Mouse (Mus musculus) common myeloid progenitor, adult 5-6 weeks (primary cell): ENCODE results near the gene Olfr1148. TPM values are rescaled to one million over a fixed set of nuclear protein-coding genes. Genes with fewer than 3 reads are reported as not detected.

Experiments used
- ATAC-seq: replicated peaks from 2 replicates; pipeline ENCODE4 v1.8.0; 2016; ENCODE audit warnings: low read depth, mild to moderate bottlenecking, moderate TSS enrichment, inconsistent platforms; ENCODE audit not compliant: poor library complexity, severe bottlenecking
- total RNA-seq: library from RNA; stranded (forward); fragments of 200-1000, 187-1606 nt; gene quantifications from 2 replicates; pipeline ENCODE4 v1.2.3, GENCODE M21; 2017

Gene Olfr1148
- not detected in 2 replicates for total RNA-seq

DNA sequence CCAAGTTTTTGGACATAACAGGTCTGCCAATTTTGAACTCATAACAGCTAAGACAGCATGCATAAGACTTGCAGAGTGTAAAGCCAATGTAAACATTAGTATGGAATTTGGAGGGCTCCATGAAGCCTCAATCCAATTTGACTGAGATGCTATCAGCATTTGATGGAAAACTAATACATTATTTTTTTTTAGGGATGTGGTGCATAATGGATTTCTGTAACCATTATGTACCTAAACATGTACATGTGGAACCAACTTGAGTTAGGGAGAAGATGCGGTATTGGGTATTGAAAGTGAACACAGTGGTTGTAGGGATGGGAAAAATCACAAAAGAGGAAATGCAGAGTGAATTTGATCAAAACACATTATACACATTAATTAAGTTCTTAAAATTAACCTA, at the start of gene Olfr1148:
Gene Olfr1148 (plus strand): TSS at position 301 of the 400 bp plus-strand sequence.
- no peak for ATAC-seq

DNA sequence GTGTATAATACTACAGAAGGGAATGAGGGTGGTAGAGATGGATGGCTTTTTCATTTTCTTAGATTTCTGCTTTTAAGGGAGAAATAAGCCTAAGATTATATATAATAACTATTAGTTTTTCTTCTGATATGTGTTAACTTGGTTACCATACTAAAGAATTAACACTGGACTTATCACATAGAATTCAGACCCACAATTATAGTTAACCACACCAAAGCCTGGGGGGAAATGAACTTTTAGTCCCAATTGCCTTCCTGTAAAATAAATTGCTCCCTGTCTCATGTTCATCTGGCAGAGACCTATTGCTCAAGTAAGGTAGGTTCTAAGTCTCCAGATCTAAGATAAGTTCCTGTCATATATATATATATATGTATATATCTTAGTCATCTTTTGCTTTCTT, 30.0 kb upstream of the Olfr1148 start, which contains the start of gene Olfr1143:
Gene Olfr1143 (plus strand): TSS at position 301 of the 400 bp plus-strand sequence.
- ATAC-seq = no peak

DNA sequence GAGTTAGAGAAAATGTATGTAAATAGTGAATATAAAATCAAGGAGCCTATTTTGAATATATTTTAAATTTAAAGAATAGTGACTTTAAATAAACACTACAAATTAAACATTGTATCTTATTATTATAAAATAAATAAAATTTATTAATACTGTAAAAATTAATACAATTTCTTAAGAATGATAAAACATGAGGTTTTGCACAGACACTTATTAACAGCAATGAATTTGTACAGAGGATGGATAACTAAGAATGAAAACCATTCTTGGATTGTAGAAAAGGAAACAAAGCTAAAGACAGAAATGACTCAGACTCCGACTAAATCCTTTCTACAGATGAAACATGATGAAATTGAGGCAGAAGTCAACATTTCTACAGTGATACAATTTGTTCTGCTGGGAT, 20.8 kb upstream of the Olfr1148 start, which contains the start of gene Olfr1145:
Gene Olfr1145 (plus strand): TSS at position 301 of the 400 bp plus-strand sequence.
- no peak for ATAC-seq

DNA sequence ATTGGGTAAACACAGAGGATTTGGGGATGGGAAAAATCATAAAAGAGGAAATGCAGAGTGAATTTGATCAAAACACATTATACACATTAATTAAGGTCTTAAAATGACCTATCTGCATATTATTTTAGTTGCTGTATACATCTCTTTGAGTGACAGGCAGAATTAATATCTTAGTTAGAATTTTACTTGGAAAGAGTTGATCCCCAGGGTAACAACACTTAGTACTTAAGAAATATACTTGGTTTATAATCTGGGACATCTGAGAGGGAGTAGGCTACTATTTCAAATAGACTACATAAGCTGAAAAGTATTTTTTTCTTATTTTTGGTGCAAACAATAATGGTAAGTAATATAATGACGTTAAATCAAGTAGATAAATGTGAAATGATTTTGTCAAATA, 13.4 kb downstream of the Olfr1148 start, which contains the start of gene Olfr1150-ps1:
Gene Olfr1150-ps1 (plus strand): TSS at position 301 of the 400 bp plus-strand sequence.
- no peak for ATAC-seq

DNA sequence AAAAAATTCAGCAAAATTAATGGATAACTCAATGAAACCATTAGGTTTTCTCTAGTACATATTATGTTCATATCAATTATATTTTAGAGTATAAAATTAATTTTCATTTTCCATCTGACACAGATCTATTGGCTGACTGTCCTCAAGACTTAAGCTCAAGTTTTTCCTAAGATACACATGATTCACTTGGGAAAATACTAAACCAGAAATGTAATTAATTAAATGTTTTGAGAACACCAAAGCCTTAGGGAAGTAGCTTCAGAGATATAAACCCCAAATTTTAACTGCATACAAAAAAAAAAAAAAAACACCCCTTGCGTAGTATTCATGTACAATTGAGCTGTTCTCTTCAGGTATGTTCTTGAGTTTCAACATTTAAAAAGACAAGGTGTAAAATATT, 25.2 kb downstream of the Olfr1148 start, which contains the start of gene Olfr1151:
Gene Olfr1151 (plus strand): TSS at position 301 of the 400 bp plus-strand sequence.
- no peak for ATAC-seq

DNA sequence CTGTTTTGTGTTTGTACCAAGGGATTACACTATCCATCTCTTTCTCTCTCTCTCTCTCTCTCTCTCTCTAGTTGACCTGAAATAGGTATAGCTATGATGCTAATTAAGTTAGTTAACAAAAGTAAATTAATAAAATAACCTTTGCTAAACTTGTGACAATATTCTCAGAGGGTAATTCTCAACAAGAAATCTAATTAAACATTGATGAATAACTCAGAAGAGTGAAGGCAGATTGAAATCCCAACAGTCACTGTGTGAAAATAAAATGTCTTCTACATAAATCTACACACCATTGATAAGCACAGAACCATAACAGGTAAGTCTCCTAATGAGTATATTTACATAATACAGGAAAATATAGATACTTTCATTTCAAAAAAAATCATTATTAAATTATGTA, 35.9 kb downstream of the Olfr1148 start, which contains the start of gene Olfr1152:
Gene Olfr1152 (plus strand): TSS at position 301 of the 400 bp plus-strand sequence.
- ATAC-seq = no peak

Other genes with a start within 250 kb of the Olfr1148 start
- gene Olfr1130, start 224.3 kb upstream of the Olfr1148 start, total RNA-seq = not detected in 2 replicates
- gene Olfr1131, start 203.4 kb upstream of the Olfr1148 start, total RNA-seq = not detected in 2 replicates
- gene Olfr1132, start 193.0 kb upstream of the Olfr1148 start, total RNA-seq = not detected in 2 replicates
- gene Olfr1133, start 183.2 kb upstream of the Olfr1148 start, total RNA-seq = not detected in 2 replicates
- not detected in 2 replicates for gene Olfr1134, start 172.1 kb upstream of the Olfr1148 start, total RNA-seq
- not detected in 2 replicates for gene Olfr1135, start 156.9 kb upstream of the Olfr1148 start, total RNA-seq
- not detected in 2 replicates for gene Olfr1136, start 136.6 kb upstream of the Olfr1148 start, total RNA-seq
- not detected in 2 replicates for gene Olfr1137, start 117.4 kb upstream of the Olfr1148 start, total RNA-seq
- not detected in 2 replicates for gene Olfr1138, start 90.6 kb upstream of the Olfr1148 start, total RNA-seq
- not detected in 2 replicates for gene Olfr1140, start 86.8 kb upstream of the Olfr1148 start, total RNA-seq
- not detected in 2 replicates for gene Olfr1141, start 76.5 kb upstream of the Olfr1148 start, total RNA-seq
- gene Olfr152, start 51.0 kb upstream of the Olfr1148 start, total RNA-seq = not detected in 2 replicates
- not detected in 2 replicates for gene Olfr1143, start 29.9 kb upstream of the Olfr1148 start, total RNA-seq
- not detected in 2 replicates for gene Olfr1145, start 20.7 kb upstream of the Olfr1148 start, total RNA-seq
- not detected in 2 replicates for gene Olfr1150-ps1, start 13.5 kb downstream of the Olfr1148 start, total RNA-seq
- not detected in 2 replicates for gene Olfr1151, start 25.3 kb downstream of the Olfr1148 start, total RNA-seq
- not detected in 2 replicates for gene Olfr1152, start 36.0 kb downstream of the Olfr1148 start, total RNA-seq
- gene Olfr1153, start 64.4 kb downstream of the Olfr1148 start, total RNA-seq = not detected in 2 replicates
- not detected in 2 replicates for gene Olfr1154, start 74.6 kb downstream of the Olfr1148 start, total RNA-seq
- not detected in 2 replicates for gene Olfr1155, start 114.6 kb downstream of the Olfr1148 start, total RNA-seq
- not detected in 2 replicates for gene Olfr1156, start 122.6 kb downstream of the Olfr1148 start, total RNA-seq
- not detected in 2 replicates for gene Olfr1157, start 137.8 kb downstream of the Olfr1148 start, total RNA-seq
- not detected in 2 replicates for gene Olfr74, start 144.1 kb downstream of the Olfr1148 start, total RNA-seq
- gene Olfr1158, start 159.6 kb downstream of the Olfr1148 start, total RNA-seq = not detected in 2 replicates
- not detected in 2 replicates for gene Olfr1160, start 177.7 kb downstream of the Olfr1148 start, total RNA-seq
- not detected in 2 replicates for gene Olfr1161, start 192.2 kb downstream of the Olfr1148 start, total RNA-seq
- not detected in 2 replicates for gene Olfr73, start 207.2 kb downstream of the Olfr1148 start, total RNA-seq
- not detected in 2 replicates for gene Olfr1162, start 220.6 kb downstream of the Olfr1148 start, total RNA-seq
- not detected in 2 replicates for gene Olfr1163, start 241.3 kb downstream of the Olfr1148 start, total RNA-seq